Mouse (Mus musculus) hindbrain, embryonic 14.5 days (tissue): Measurements from ENCODE around the gene Elmo3. TPM values are rescaled to one million over a fixed set of nuclear protein-coding genes. Genes with fewer than 3 reads are reported as not detected.

Source experiments
- ATAC-seq: fragments of 200-750 bp; cut with Nextera tagmentation; 2 replicates; pipeline ENCODE4 v1.8.0; 2017; ENCODE audit warnings: moderate number of reproducible peaks, mild to moderate bottlenecking, moderate TSS enrichment, moderate library complexity; ENCODE audit not compliant: low FRiP score
- DNase-seq: peaks from one replicate; pipeline ENCODE4 v3.0.0-alpha.2; 2015; ENCODE audit warnings: low spot score
- H3K27ac ChIP-seq: fragments of 300-500 bp; sonication (generic); 2 replicates; pipeline ENCODE4 v1.5.1; 2014; ENCODE audit warnings: mild to moderate bottlenecking, moderate library complexity
- H3K27me3 ChIP-seq: fragments of 300-500 bp; sonication (generic); 2 replicates; pipeline ENCODE4 v1.6.1; 2014; ENCODE audit warnings: mild to moderate bottlenecking, low read length, mixed read lengths; ENCODE audit not compliant: control insufficient read depth, insufficient read depth
- H3K36me3 ChIP-seq: fragments of 300-500 bp; sonication (generic); replicated peaks from 2 replicates; pipeline ENCODE4 v1.6.1; 2014; ENCODE audit not compliant: control insufficient read depth, insufficient read depth
- H3K4me1 ChIP-seq: fragments of 300-500 bp; sonication (generic); replicated peaks from 2 replicates; pipeline ENCODE4 v1.6.1; 2014; ENCODE audit warnings: antibody characterized with exemption, low read length, mixed read lengths; ENCODE audit not compliant: control insufficient read depth, insufficient read depth
- H3K4me2 ChIP-seq: fragments of 300-500 bp; sonication (generic); replicated peaks from 2 replicates; pipeline ENCODE4 v1.6.1; 2014; ENCODE audit warnings: mild to moderate bottlenecking, moderate library complexity
- H3K4me3 ChIP-seq: fragments of 300-500 bp; sonication (generic); replicated peaks from 2 replicates; pipeline ENCODE4 v1.5.1; 2014; ENCODE audit warnings: mild to moderate bottlenecking, low read length
- H3K9ac ChIP-seq: fragments of 300-500 bp; sonication (generic); 2 replicates; pipeline ENCODE4 v1.6.1; 2014
- H3K9me3 ChIP-seq: fragments of 300-500 bp; sonication (generic); 2 replicates; pipeline ENCODE4 v1.6.1; 2016; ENCODE audit warnings: low read length; ENCODE audit not compliant: control insufficient read depth
- WGBS: fragments of 180-500 bp; shearing (Covaris S2); extraction: QIAGEN DNeasy Blood & Tissue Kit; methylation state at CpG from one replicate; pipeline ENCODE4 v1.1.7; 2014; 5-methylcytosine and 5-hydroxymethylcytosine counted together
- polyA plus RNA-seq: library from polyadenylated mRNA; unstranded; fragments of >200 nt; fragmentation: Nextera tagmentation; extraction: Ambion mirVana; gene quantifications from 2 replicates; pipeline ENCODE4 v1.2.1, GENCODE M21; 2014

Gene Elmo3
- polyA plus RNA-seq: 1.1 and 1.6 TPM in 2 replicates

- WGBS: 7% methylated on average over 30 of the region's 30 CpGs
- H3K9me3 ChIP-seq: no peaks in the 10 kb centered on the region
- H3K4me3 ChIP-seq: peak within 1 kb of the TSS; percentile 12; the same call in 1 of the 2 replicates
- H3K27me3 ChIP-seq: no peaks in the 10 kb centered on the region
- peaks cover 10% of the 10 kb centered on the region for H3K4me1 ChIP-seq
- H3K27ac ChIP-seq: peak within 1 kb of the TSS; percentile 16; the same call in 1 of the 2 replicates
- H3K9ac ChIP-seq: peak within 1 kb of the TSS; percentile 13; the same call in 1 of the 2 replicates
- DNase-seq (no peak), ATAC-seq (peak; percentile 45)
- H3K36me3 ChIP-seq: peaks cover 86% of the 10 kb centered on the region
- H3K4me2 ChIP-seq: peak within 1 kb of the TSS; percentile 47
Measured at GRCm38 (mm10) chr8:105305211-105306145, at the start of gene Elmo3. Gene Elmo3 (plus strand): TSS chr8:105305601.

- no peak overlapping the region for H3K9ac ChIP-seq
- H3K27ac ChIP-seq: no peak overlapping the region
Measured at GRCm38 (mm10) chr8:105257318-105258114, 47.9 kb upstream of the Elmo3 start.

GRCm38 (mm10) chr8:105258911-105259720 lies 46.3 kb upstream of the Elmo3 start:
- WGBS: under 1% methylated on average over 55 of the region's 55 CpGs

More at GRCm38 (mm10) chr8:105257318-105258114, 47.9 kb upstream of the Elmo3 start:
- Histone ChIP-seq H3K4me1 (peaks cover 16% of the 10 kb centered on the region; the same call in 1 of the 2 replicates), H3K9me3 (no peaks in the 10 kb centered on the region), H3K4me3 (no peak overlapping the region), H3K36me3 (peaks cover 10% of the 10 kb centered on the region), H3K4me2 (no peak overlapping the region), H3K27me3 (peaks cover 73% of the 10 kb centered on the region)
- 73% methylated on average over 7 of the region's 7 CpGs for WGBS
- ATAC-seq: no peak
- DNase-seq: no peak

GRCm38 (mm10) chr8:105259721-105260320 lies 45.6 kb upstream of the Elmo3 start:
- H3K27me3 ChIP-seq: peaks cover 90% of the 10 kb centered on the region
- peak overlapping the region; percentile 32 for H3K4me3 ChIP-seq
- ATAC-seq: peak; percentile 64
- H3K27ac ChIP-seq: no peak overlapping the region
- H3K4me2 ChIP-seq: peak overlapping the region; percentile 68
- H3K9ac ChIP-seq: no peak overlapping the region
- H3K4me1 ChIP-seq: peaks cover 15% of the 10 kb centered on the region; the same call in 1 of the 2 replicates
- 3% methylated on average over 30 of the region's 30 CpGs for WGBS
- no peaks in the 10 kb centered on the region for H3K36me3 ChIP-seq
- peak; percentile 83 for DNase-seq
- no peaks in the 10 kb centered on the region for H3K9me3 ChIP-seq

More at GRCm38 (mm10) chr8:105258911-105259720, 46.3 kb upstream of the Elmo3 start:
- H3K27ac ChIP-seq: no peak overlapping the region
- peak overlapping the region; percentile 32 for H3K4me3 ChIP-seq
- DNase-seq: no peak
- H3K9ac ChIP-seq: no peak overlapping the region
- H3K36me3 ChIP-seq: no peaks in the 10 kb centered on the region
- H3K4me1 ChIP-seq: peaks cover 16% of the 10 kb centered on the region; the same call in 1 of the 2 replicates
- H3K9me3 ChIP-seq: no peaks in the 10 kb centered on the region
- H3K4me2 ChIP-seq: peak overlapping the region; percentile 68
- ATAC-seq: peak; percentile 29
- H3K27me3 ChIP-seq: peaks cover 87% of the 10 kb centered on the region

GRCm38 (mm10) chr8:105260371-105261099 lies 44.9 kb upstream of the Elmo3 start:
- no peak for DNase-seq

GRCm38 (mm10) chr8:105261326-105261980 lies 43.9 kb upstream of the Elmo3 start:
- Histone ChIP-seq H3K36me3 (no peaks in the 10 kb centered on the region), H3K27me3 (peaks cover 90% of the 10 kb centered on the region), H3K4me1 (peaks cover 11% of the 10 kb centered on the region; the same call in 1 of the 2 replicates), H3K9me3 (no peaks in the 10 kb centered on the region), H3K4me3 (no peak overlapping the region), H3K27ac (no peak overlapping the region), H3K9ac (no peak overlapping the region), H3K4me2 (no peak overlapping the region)
- no peak for DNase-seq
- WGBS: 85% methylated on average over 12 of the region's 12 CpGs
- ATAC-seq: no peak

More at GRCm38 (mm10) chr8:105260371-105261099, 44.9 kb upstream of the Elmo3 start:
- H3K36me3 ChIP-seq: no peaks in the 10 kb centered on the region
- H3K9me3 ChIP-seq: no peaks in the 10 kb centered on the region
- no peak overlapping the region for H3K27ac ChIP-seq
- 52% methylated on average over 7 of the region's 7 CpGs for WGBS
- no peak overlapping the region for H3K9ac ChIP-seq
- peaks cover 90% of the 10 kb centered on the region for H3K27me3 ChIP-seq
- H3K4me1 ChIP-seq: peaks cover 11% of the 10 kb centered on the region; the same call in 1 of the 2 replicates
- H3K4me2 ChIP-seq: no peak overlapping the region
- no peak for ATAC-seq
- H3K4me3 ChIP-seq: no peak overlapping the region

- DNase-seq: no peak
- H3K27me3 ChIP-seq: peaks cover 92% of the 10 kb centered on the region
- H3K9ac ChIP-seq: 0 out of 2 replicates have a peak overlapping the region, but pooled peaks have one; percentile 58
- H3K4me3 ChIP-seq: 0 out of 2 replicates have a peak overlapping the region, but pooled peaks have one; percentile 42
- H3K4me1 ChIP-seq: peaks cover 18% of the 10 kb centered on the region; the same call in 1 of the 2 replicates
- H3K36me3 ChIP-seq: no peaks in the 10 kb centered on the region
- no peak for ATAC-seq
- no peaks in the 10 kb centered on the region for H3K9me3 ChIP-seq
- peak overlapping the region; percentile 76; the same call in 1 of the 2 replicates for H3K4me2 ChIP-seq
- 40% methylated on average over 16 of the region's 16 CpGs for WGBS
- H3K27ac ChIP-seq: no peak overlapping the region
Measured at GRCm38 (mm10) chr8:105263244-105263912, 42.0 kb upstream of the Elmo3 start.
